Mouse (Mus musculus) bone marrow macrophage, adult 2 months (primary cell): ENCODE measurements around the gene Rnasel. TPM values are rescaled to one million over a fixed set of nuclear protein-coding genes. Genes with fewer than 3 reads are reported as not detected.
"Not testable (repeated sequence)": the region's sequence is repeated elsewhere in the genome, so short reads cannot be mapped to it uniquely, and the experiment has no call there.

Source experiments
- H3K27ac ChIP-seq: 2 replicates; pipeline ENCODE4 v1.5.1; 2012; ENCODE audit warnings: low read depth, low read length; ENCODE audit not compliant: insufficient read depth
- H3K4me1 ChIP-seq: 2 replicates; pipeline ENCODE4 v1.6.1; 2012; ENCODE audit warnings: low read length; ENCODE audit not compliant: control insufficient read depth, insufficient read depth
- H3K4me3 ChIP-seq: 2 replicates; pipeline ENCODE4 v1.5.1; 2012; ENCODE audit warnings: mild to moderate bottlenecking, low read length, moderate library complexity; ENCODE audit not compliant: insufficient read depth
- CTCF ChIP-seq: IDR thresholded peaks from 2 replicates; pipeline ENCODE4 v1.5.1; 2012; ENCODE audit warnings: low read depth, mild to moderate bottlenecking, low read length, moderate library complexity
- POLR2A ChIP-seq: IDR thresholded peaks from 2 replicates; pipeline ENCODE4 v1.6.1; 2012; ENCODE audit warnings: mild to moderate bottlenecking, low read depth, low read length, borderline replicate concordance
- polyA plus RNA-seq: library from polyadenylated mRNA; stranded (reverse); fragments of >200 nt; gene quantifications from 2 replicates; pipeline ENCODE4 v1.2.4, GENCODE M21; 2012; ENCODE audit not compliant: missing spikeins, insufficient read depth, insufficient read length

Gene Rnasel
- polyA plus RNA-seq, 1 experiment: 119 TPM

DNA sequence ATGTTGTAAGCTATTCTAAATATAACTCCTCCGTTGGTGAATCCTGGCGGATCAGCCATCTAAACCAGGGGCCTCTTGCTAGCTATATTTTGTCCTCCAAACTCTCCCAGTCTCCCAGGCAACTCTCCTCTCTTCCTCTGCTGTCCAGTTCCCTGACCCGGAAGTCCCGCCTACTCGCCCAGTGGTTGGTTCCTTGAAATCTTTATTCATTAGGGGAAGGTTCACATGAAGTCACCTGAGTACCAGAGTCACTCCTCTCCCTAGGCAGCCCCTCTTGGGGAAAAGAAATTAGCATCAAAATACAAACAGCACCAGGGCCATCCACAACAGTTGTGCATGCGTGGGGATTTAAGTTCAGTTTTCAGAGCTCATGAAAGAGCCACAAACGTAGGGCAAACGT, 17.1 kb downstream of the Rnasel start:
- Histone ChIP-seq H3K27ac (no peak overlapping the region), H3K4me1 (peaks cover 22% of the 10 kb centered on the region), H3K4me3 (no peak overlapping the region)
- TF ChIP-seq POLR2A (no peak), CTCF (no peak)

DNA sequence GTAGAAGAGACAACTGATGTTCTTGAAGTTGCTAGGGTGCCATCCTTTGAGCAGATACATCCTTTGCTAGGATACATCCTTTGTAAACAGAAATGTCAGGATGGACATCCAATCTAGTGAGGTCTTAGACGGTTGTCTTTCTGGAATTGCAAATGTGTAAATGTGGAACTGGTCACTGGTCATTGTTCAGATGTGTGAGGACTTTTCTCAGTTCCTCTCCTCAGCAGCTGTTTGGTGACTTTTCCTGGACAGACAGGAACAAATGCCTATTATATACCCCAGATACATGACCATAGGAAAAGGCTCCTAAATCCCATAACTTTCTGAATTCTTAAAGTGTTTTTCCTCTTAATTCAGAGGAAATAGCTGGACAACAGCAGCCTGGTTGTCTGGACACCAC, 18.1 kb downstream of the Rnasel start:
- no peak for TF ChIP-seq POLR2A
- no peak for TF ChIP-seq CTCF
- Histone ChIP-seq H3K4me3 (no peak overlapping the region), H3K27ac (peak overlapping the region; percentile 68), H3K4me1 (peaks cover 22% of the 10 kb centered on the region)

DNA sequence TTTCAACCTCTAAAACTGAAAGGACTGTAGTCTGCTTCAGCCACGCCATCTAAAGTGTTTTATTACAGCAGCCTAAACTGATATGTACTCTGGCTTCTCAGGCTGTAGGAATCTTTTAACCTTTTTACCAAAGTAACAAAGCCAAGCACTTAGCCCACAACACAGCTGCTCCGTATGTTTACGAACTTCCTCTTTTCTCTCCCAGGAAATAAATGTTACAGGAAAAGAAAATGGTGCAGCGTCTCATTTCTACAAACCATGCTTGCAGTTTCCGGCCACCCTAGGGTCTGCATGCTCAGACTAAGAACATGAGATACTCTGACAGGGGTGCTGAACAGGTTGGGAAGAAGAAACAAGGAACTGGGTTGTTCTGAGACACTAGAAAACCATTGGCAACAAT, 19.2 kb downstream of the Rnasel start:
- TF ChIP-seq CTCF: no peak
- no peak for TF ChIP-seq POLR2A
- peak overlapping the region; percentile 77 for H3K27ac ChIP-seq
- peaks cover 22% of the 10 kb centered on the region for H3K4me1 ChIP-seq
- no peak overlapping the region for H3K4me3 ChIP-seq

GRCm38 (mm10) chr1:153769571-153769970, 20.3 kb downstream of the Rnasel start:
- peaks cover 22% of the 10 kb centered on the region for H3K4me1 ChIP-seq
- H3K27ac ChIP-seq: not testable (repeated sequence)

GRCm38 (mm10) chr1:153769998-153770775, 21.0 kb downstream of the Rnasel start:
- peaks cover 22% of the 10 kb centered on the region for H3K4me1 ChIP-seq
- no peak overlapping the region for H3K27ac ChIP-seq
- TF ChIP-seq CTCF (no peak), POLR2A (no peak)
- H3K4me3 ChIP-seq: no peak overlapping the region

More at GRCm38 (mm10) chr1:153769571-153769970, 20.3 kb downstream of the Rnasel start:
- not testable (repeated sequence) for H3K4me3 ChIP-seq

GRCm38 (mm10) chr1:153770776-153771167, 21.5 kb downstream of the Rnasel start:
- no peak overlapping the region for H3K27ac ChIP-seq
- no peak for TF ChIP-seq POLR2A
- TF ChIP-seq CTCF: no peak
- H3K4me1 ChIP-seq: peaks cover 22% of the 10 kb centered on the region
- H3K4me3 ChIP-seq: no peak overlapping the region

DNA sequence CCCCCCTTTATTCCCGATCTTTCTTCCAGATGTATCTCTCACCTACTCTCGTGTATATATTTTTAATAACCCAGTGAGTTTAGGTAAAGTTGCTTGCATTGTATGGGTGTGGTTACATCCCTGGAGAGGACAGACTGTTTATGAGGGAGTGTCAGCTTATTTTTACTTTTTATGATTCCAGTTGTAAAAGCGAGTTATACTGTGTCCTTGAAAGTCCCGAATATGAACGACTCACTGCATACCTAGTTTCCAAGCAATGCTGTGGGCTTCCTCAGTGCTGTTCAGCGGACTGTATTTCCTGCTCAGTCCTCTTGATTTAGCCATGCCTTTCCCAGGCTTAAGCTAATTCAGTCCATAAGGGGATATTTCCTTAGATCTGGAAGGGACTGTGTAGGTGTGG, 25.9 kb downstream of the Rnasel start:
- peaks cover 2% of the 10 kb centered on the region; the same call in 1 of the 2 replicates for H3K4me1 ChIP-seq
- no peak overlapping the region for H3K27ac ChIP-seq
- TF ChIP-seq CTCF (no peak), POLR2A (no peak)
- no peak overlapping the region for H3K4me3 ChIP-seq

- TF ChIP-seq POLR2A (no peak), CTCF (no peak)
- Histone ChIP-seq H3K27ac (no peak overlapping the region), H3K4me3 (no peak overlapping the region), H3K4me1 (peaks cover 2% of the 10 kb centered on the region; the same call in 1 of the 2 replicates)
Observed at GRCm38 (mm10) chr1:153776257-153776656, 27.0 kb downstream of the Rnasel start.

- Histone ChIP-seq H3K27ac (no peak overlapping the region), H3K4me3 (no peak overlapping the region), H3K4me1 (peaks cover 2% of the 10 kb centered on the region; the same call in 1 of the 2 replicates)
- TF ChIP-seq CTCF (no peak), POLR2A (no peak)
Observed at GRCm38 (mm10) chr1:153778205-153778604, 29.0 kb downstream of the Rnasel start.

DNA sequence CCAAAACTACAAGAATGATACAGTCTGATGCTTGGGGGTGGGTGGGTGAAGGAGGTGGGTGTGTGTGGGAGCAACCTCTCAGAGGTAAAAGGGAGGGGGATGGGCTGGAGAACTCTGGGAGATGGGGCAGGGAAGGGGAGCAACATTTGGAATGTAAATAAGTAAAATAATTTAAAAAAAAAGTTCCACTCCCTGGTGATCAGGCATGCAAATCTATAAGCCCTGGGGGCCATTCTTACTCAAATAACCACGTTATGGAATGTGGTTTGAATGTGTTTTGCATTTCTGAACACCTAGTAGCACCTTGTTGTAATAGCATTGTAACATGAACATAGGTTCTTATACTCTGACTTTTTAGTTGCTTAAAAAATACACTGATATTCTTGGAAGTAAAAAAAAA, 34.1 kb downstream of the Rnasel start:
- no peak for TF ChIP-seq POLR2A
- H3K4me3 ChIP-seq: no peak overlapping the region
- no peak overlapping the region for H3K27ac ChIP-seq
- H3K4me1 ChIP-seq: peaks cover 20% of the 10 kb centered on the region
